Mouse (Mus musculus) heart, postnatal 0 days (tissue): ENCODE data around the gene Chrm4.

Experiments
- CTCF ChIP-seq: IDR thresholded peaks from 2 replicates; pipeline ENCODE4 v1.5.1; 2016; ENCODE audit warnings: antibody characterized with exemption, control low read depth, low read depth
- EP300 ChIP-seq: IDR thresholded peaks from 2 replicates; pipeline ENCODE4 v1.6.1; 2016; ENCODE audit warnings: antibody characterized with exemption, low read depth

DNA sequence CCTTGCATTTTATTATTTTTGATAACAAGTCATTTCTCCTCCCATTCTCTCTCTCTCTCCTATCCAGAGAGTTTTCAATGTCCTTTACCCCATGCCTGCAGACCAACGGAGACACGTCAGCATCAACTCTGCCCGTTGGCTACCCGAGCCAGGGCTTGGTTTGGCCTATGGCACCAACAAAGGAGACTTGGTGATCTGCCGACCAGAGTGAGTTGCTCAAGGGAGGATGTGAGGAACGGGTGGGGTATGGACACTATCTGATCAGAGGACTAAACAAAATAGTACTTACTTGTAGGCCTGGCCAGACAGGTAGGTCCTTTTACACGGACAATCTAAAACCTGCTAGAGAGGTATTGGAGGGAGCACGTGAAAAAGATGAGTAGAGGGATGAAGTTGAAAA is 26.6 kb upstream of the Chrm4 start:
- no peak for TF ChIP-seq CTCF
- TF ChIP-seq EP300, result no peak
